Mouse (Mus musculus) MEL (cell line): Measurements from ENCODE around the gene Naaa.

Experiments
- CHD2 ChIP-seq: IDR thresholded peaks from 2 replicates; pipeline ENCODE4 v1.6.1; 2011; ENCODE audit warnings: low read length, improper control_type of control experiment
- CTCF ChIP-seq, 3 experiments: IDR thresholded peaks in 2 of 3; conservative IDR thresholded peaks in 1 of 3; 2 replicates each; pipeline ENCODE4 v1.5.1; 2011 to 2012; ENCODE audit warnings: low read length in 3 of 3, low read depth in 2 of 3, mild to moderate bottlenecking in 2 of 3, improper control_type of control experiment in 1 of 3, inconsistent platforms in 1 of 3, mixed read lengths in 1 of 3, moderate library complexity in 1 of 3; ENCODE audit not compliant: control insufficient read depth in 1 of 3, insufficient read depth in 1 of 3, poor library complexity in 1 of 3, severe bottlenecking in 1 of 3
- E2F4 ChIP-seq: IDR thresholded peaks from 2 replicates; pipeline ENCODE4 v1.6.1; 2011; ENCODE audit warnings: low read depth, low read length, improper control_type of control experiment, borderline replicate concordance
- GATA1 ChIP-seq: IDR thresholded peaks from 2 replicates; pipeline ENCODE4 v1.6.1; 2011; ENCODE audit warnings: low read depth, low read length, improper control_type of control experiment
- KAT2A ChIP-seq: conservative IDR thresholded peaks from 2 replicates; pipeline ENCODE4 v1.6.1; 2012; ENCODE audit warnings: low read depth, low read length, improper control_type of control experiment, inconsistent platforms
- MAFK ChIP-seq: IDR thresholded peaks from 2 replicates; pipeline ENCODE4 v1.6.1; 2011; ENCODE audit warnings: low read depth, mild to moderate bottlenecking, low read length, improper control_type of control experiment, borderline replicate concordance
- POLR2A ChIP-seq, 2 experiments: IDR thresholded peaks; 2 replicates each; pipeline ENCODE4 v1.6.1; 2011 to 2012; ENCODE audit warnings: low read length in 2 of 2, mild to moderate bottlenecking in 2 of 2, control low read depth in 1 of 2, improper control_type of control experiment in 1 of 2, low read depth in 1 of 2, moderate library complexity in 1 of 2; ENCODE audit not compliant: control insufficient read depth in 1 of 2, insufficient read depth in 1 of 2, poor library complexity in 1 of 2
- TBP ChIP-seq: IDR thresholded peaks from 2 replicates; pipeline ENCODE4 v1.8.0; 2011; ENCODE audit warnings: low read depth, low read length, improper control_type of control experiment
- TCF12 ChIP-seq: IDR thresholded peaks from 2 replicates; pipeline ENCODE4 v1.6.1; 2014; ENCODE audit warnings: low read depth, mild to moderate bottlenecking, inconsistent platforms, low read length, improper control_type of control experiment, moderate library complexity
- USF1 ChIP-seq: IDR thresholded peaks from 2 replicates; pipeline ENCODE4 v1.6.1; 2014; ENCODE audit warnings: low read depth, mild to moderate bottlenecking, inconsistent platforms, low read length, improper control_type of control experiment, moderate library complexity
- ZNF384 ChIP-seq: IDR thresholded peaks from 2 replicates; pipeline ENCODE4 v1.6.1; 2012; ENCODE audit warnings: low read depth, mild to moderate bottlenecking, inconsistent platforms, low read length, improper control_type of control experiment

DNA sequence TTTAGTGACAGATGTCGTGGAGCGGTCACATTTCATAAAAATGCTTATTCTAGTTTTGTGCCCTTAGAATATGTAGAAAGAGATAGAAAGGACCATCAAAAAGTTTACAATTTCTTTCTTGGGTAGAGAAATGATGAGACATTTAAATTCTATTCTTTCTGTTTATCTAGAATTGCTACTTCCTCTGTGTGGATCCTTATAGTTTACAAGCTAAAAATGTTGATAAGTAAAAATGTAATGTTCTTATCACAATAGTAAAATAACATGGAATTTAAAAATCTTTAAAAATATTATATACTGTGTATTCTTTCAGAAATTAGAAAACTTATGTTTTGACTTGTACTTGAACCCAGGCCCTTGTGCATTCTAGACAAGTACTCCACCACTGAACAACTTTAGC lies 33.1 kb downstream of the Naaa start:
- TF ChIP-seq ZNF384: no peak
- no peak for TF ChIP-seq CTCF (IDR thresholded peaks at IDR 0.05 in 2 of 3, conservative IDR thresholded peaks at IDR 0.05 in 1 of 3; ENCODE audit: control insufficient read depth in 1 of 3, insufficient read depth in 1 of 3, low read depth in 2 of 3, low read length in 3 of 3, poor library complexity in 1 of 3, severe bottlenecking in 1 of 3)
- TF ChIP-seq KAT2A: no peak
- peak; percentile 61; the same call in 1 of the 2 replicates for TF ChIP-seq GATA1
- no peak for TF ChIP-seq E2F4
- no peak for TF ChIP-seq MAFK
- TF ChIP-seq TBP: no peak
- TF ChIP-seq CHD2: no peak
- 0 out of 2 replicates have a peak, but pooled peaks have one; percentile 40 for TF ChIP-seq TCF12
- TF ChIP-seq USF1: no peak
- TF ChIP-seq POLR2A (IDR thresholded peaks at IDR 0.05; ENCODE audit: control insufficient read depth in 1 of 2, insufficient read depth in 1 of 2, low read depth in 1 of 2, low read length in 2 of 2, poor library complexity in 1 of 2): no peak
